8 mouse cellular contexts compared by ENCODE assay signal in the genomic region with DNA sequence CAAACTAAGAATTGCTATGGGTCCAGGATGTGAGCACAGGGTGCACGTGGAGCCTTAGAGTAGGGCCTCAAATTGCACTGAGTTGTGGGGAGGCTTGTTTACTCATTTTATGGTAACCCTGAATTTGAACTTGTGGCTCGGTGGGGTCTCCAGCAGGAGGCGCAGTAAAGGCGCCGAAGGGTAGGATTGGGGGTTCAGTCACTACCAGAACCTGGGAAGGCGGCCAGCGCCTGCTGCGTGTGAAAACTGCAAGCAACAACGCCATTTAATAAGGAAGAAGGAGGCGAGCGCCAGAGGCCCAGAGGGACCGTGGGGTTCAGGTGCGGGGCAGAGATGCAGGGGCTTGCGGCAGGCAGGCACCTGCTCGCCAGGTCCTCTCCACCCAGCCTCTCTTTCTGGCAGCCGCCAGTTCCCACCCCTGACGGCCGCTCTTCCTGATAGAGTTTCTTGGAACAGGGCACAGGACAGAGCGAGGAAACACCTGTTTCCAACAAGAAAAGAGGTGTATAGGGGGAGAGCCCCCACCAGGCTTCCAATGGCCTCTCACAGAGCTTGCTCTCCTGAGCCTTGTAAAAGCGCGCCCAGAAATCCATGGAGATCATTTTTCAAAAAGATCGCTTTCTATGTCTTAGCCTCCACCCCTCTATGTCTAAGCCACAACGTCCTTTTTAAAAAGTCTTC. TPM values are rescaled to one million over a fixed set of nuclear protein-coding genes. Genes with fewer than 3 reads are reported as not detected.
DNase-seq lines count a peak whose midpoint lies in the region; ATAC-seq and TF ChIP-seq lines count a peak whose summit lies in the region.

No protein-coding gene starts in this region.

- no peaks in the 10 kb centered on the region for H3K36me3 ChIP-seq in neural tube, embryonic 13.5 days

- no peak overlapping the region for H3K9ac ChIP-seq in neural tube, embryonic 13.5 days

- H3K4me1 ChIP-seq in lung, adult 2 months (ENCODE audit: control insufficient read depth, insufficient read depth, low read length) = peaks cover 3% of the 10 kb centered on the region; the same call in 1 of the 2 replicates
- no peaks in the 10 kb centered on the region for H3K4me1 ChIP-seq in cerebellum, adult 2 months (ENCODE audit: control insufficient read depth, insufficient read depth, low read length)
- peaks cover 19% of the 10 kb centered on the region for H3K4me1 ChIP-seq in neural tube, embryonic 13.5 days (replicated peaks)

- H3K9me3 ChIP-seq in neural tube, embryonic 13.5 days = no peaks in the 10 kb centered on the region

- peak; percentile 44; the same call in 1 of the 2 replicates for ATAC-seq in neural tube, embryonic 13.5 days (ENCODE audit: low read depth)

- no peak for TF ChIP-seq POLR2A in lung, adult 2 months (IDR thresholded peaks at IDR 0.05; ENCODE audit: borderline replicate concordance, extremely low read depth, low read depth, low read length)
- TF ChIP-seq POLR2A in cerebellum, adult 2 months (IDR thresholded peaks at IDR 0.05; ENCODE audit: borderline replicate concordance, insufficient read depth, low read length) = no peak

- H3K4me2 ChIP-seq in neural tube, embryonic 13.5 days = peak overlapping the region; percentile 61

- no peak overlapping the region for H3K27ac ChIP-seq in cerebellum, adult 2 months (ENCODE audit: insufficient read depth, low read length)
- no peak overlapping the region for H3K27ac ChIP-seq in neural tube, embryonic 13.5 days (replicated peaks)

- H3K27me3 ChIP-seq in cerebellum, adult 2 months (ENCODE audit: control insufficient read depth, insufficient read depth, low read length) = no peaks in the 10 kb centered on the region; the same call in 1 of the 2 replicates
- peaks cover 71% of the 10 kb centered on the region for H3K27me3 ChIP-seq in neural tube, embryonic 13.5 days

- intact Hi-C loops in gastrocnemius, postnatal 14 days (cut with DNase I; ENCODE audit: low total_unique reads) = no loop called here

- peak; percentile 4 for DNase-seq in lung, adult 2 months
- no peak for DNase-seq in lung, postnatal 14 days
- DNase-seq in cerebellum, adult 2 months = peak; percentile 35 to 38
- DNase-seq in gastrocnemius, postnatal 14 days = peak; percentile 20
- peak; percentile 4 for DNase-seq in kidney, postnatal 14 days
- no peak for DNase-seq in spleen, adult 12 weeks (ENCODE audit: low spot score)
- no peak for DNase-seq in ovary, postnatal 14 days (ENCODE audit: low spot score)

- no peak for TF ChIP-seq CTCF in lung, adult 2 months (IDR thresholded peaks at IDR 0.05; ENCODE audit: insufficient read depth, low read length)
- TF ChIP-seq CTCF in cerebellum, adult 2 months (IDR thresholded peaks at IDR 0.05; ENCODE audit: borderline replicate concordance, insufficient read depth, low read depth, low read length) = no peak

- H3K4me3 ChIP-seq in lung, adult 2 months (replicated peaks; ENCODE audit: extremely low read depth, low read depth, low read length) = no peak overlapping the region
- H3K4me3 ChIP-seq in cerebellum, adult 2 months (replicated peaks; ENCODE audit: insufficient read depth, low read depth, low read length) = peak overlapping the region; percentile 55
- H3K4me3 ChIP-seq in neural tube, embryonic 13.5 days = peak overlapping the region; percentile 38

- 23% methylated on average over 23 of the region's 23 CpGs for WGBS in lung, adult 2 months
- 11% methylated on average over 23 of the region's 23 CpGs for WGBS in cerebellum, adult 2 months
- 16% methylated on average over 23 of the region's 23 CpGs for WGBS in neural tube, embryonic 13.5 days

RNA-seq across cellular contexts. Expression of a gene that starts 1.1 kb away (rescaled TPM):
- 0.24 and 0.26 TPM in 2 replicates for polyA plus RNA-seq in lung, adult 2 months (2012; rRNA removed)
- polyA plus RNA-seq in cerebellum, adult 2 months (2012; rRNA removed) = 0.08 TPM in 2 replicates
- total RNA-seq in gastrocnemius, postnatal 14 days (2021) = under 1 TPM; 0.40 to 0.70 TPM
- not detected in 2 replicates for polyA plus RNA-seq in neural tube, embryonic 13.5 days (2015; fragmentation: Nextera tagmentation; extraction: Ambion mirVana)

Comparison
In these comparisons a context has a peak if more than half of its experiments do, and no peak if none do; other contexts are left out.
1. DNase-seq: peak in lung, adult 2 months (single experiment), cerebellum, adult 2 months (2 of 2), gastrocnemius, postnatal 14 days (single experiment) and kidney, postnatal 14 days (single experiment); none in lung, postnatal 14 days (single experiment), spleen, adult 12 weeks (single experiment) and ovary, postnatal 14 days (single experiment).